In genomic region chr19:53412149-53412848, GRCm38 (mm10) we compare ENCODE assay signal across 12 mouse cellular contexts. TPM values are rescaled to one million over a fixed set of nuclear protein-coding genes. Genes with fewer than 3 reads are reported as not detected.
A peak's percentile ranks its signal among the peaks of the same experiment; 100 is the strongest.
DNase-seq lines count a peak whose midpoint lies in the region; ATAC-seq and TF ChIP-seq lines count a peak whose summit lies in the region.
"Had no signal": no experiment of that assay in that cellular context is flagged by ENCODE, and none has a peak within 500 bp of the region (broad histone marks: within the 10 kb centered on the region; RNA-seq: fewer than 3 reads in every experiment).

No protein-coding gene starts in this region.

- H3K9ac ChIP-seq in kidney, embryonic 15.5 days: no peak overlapping the region
- H3K9ac ChIP-seq in intestine, embryonic 15.5 days: no peak overlapping the region
- H3K9ac ChIP-seq: midbrain, embryonic 13.5 days had no signal

- H3K4me1 ChIP-seq in kidney, embryonic 15.5 days: peaks cover 49% of the 10 kb centered on the region
- H3K4me1 ChIP-seq in intestine, embryonic 15.5 days (replicated peaks): peaks cover 12% of the 10 kb centered on the region

- ATAC-seq in kidney, embryonic 15.5 days (replicated peaks; ENCODE audit: low FRiP score): peak; percentile 59
- peak; percentile 40; the same call in 1 of the 2 replicates for ATAC-seq in intestine, embryonic 15.5 days
- no peak for ATAC-seq in megakaryocyte-erythroid progenitor cell, adult 5-6 weeks (replicated peaks; ENCODE audit: low FRiP score, low TSS enrichment, poor library complexity, severe bottlenecking)
- ATAC-seq: midbrain, embryonic 13.5 days had no signal

- H3K27me3 ChIP-seq in kidney, embryonic 15.5 days: 0 out of 2 replicates have a peak, but pooled peaks cover 2% of the 10 kb centered on the region
- no peaks in the 10 kb centered on the region for H3K27me3 ChIP-seq in C2C12 (ENCODE audit: control insufficient read depth, insufficient read depth, insufficient read length)
- no peaks in the 10 kb centered on the region for H3K27me3 ChIP-seq in intestine, embryonic 15.5 days (replicated peaks)
- H3K27me3 ChIP-seq: midbrain, embryonic 13.5 days had no signal

- TF ChIP-seq CTCF in C2C12 (IDR thresholded peaks at IDR 0.05; ENCODE audit: control insufficient read depth, insufficient read depth, insufficient read length): no peak

- H3K9me3 ChIP-seq in kidney, embryonic 15.5 days (replicated peaks): no peaks in the 10 kb centered on the region
- H3K9me3 ChIP-seq in intestine, embryonic 15.5 days: no peaks in the 10 kb centered on the region
- H3K9me3 ChIP-seq: midbrain, embryonic 13.5 days had no signal

- H3ac ChIP-seq in C2C12 (ENCODE audit: control insufficient read depth, insufficient read length, low read depth): peak overlapping the region; percentile 12

- no peaks in the 10 kb centered on the region for H3K79me2 ChIP-seq in C2C12 (ENCODE audit: control insufficient read depth, insufficient read depth)

- DNase-seq in kidney, adult 18-20 months: no peak
- peak; percentile 83 for DNase-seq in NIH3T3 (ENCODE audit: low read depth)
- DNase-seq in cerebellum, postnatal 36 days: no peak
- DNase-seq in lung, postnatal 10 days: no peak
- DNase-seq: adrenal gland, postnatal 14 days had no signal

- no peaks in the 10 kb centered on the region for H3K79me3 ChIP-seq in C2C12 (ENCODE audit: low read depth)

- 0 out of 2 replicates have a peak overlapping the region, but pooled peaks have one; percentile 16 for H3K4me2 ChIP-seq in kidney, embryonic 15.5 days
- no peak overlapping the region for H3K4me2 ChIP-seq in intestine, embryonic 15.5 days (replicated peaks)
- H3K4me2 ChIP-seq: midbrain, embryonic 13.5 days had no signal

- WGBS in kidney, embryonic 15.5 days: 9% methylated on average over 6 of the region's 6 CpGs
- WGBS in intestine, embryonic 15.5 days: 24% methylated on average over 6 of the region's 6 CpGs

- H3K4me3 ChIP-seq in kidney, embryonic 15.5 days (replicated peaks): no peak overlapping the region
- H3K4me3 ChIP-seq in C2C12 (ENCODE audit: insufficient read depth, poor library complexity, severe bottlenecking): no peak overlapping the region
- no peak overlapping the region for H3K4me3 ChIP-seq in intestine, embryonic 15.5 days (replicated peaks)
- H3K4me3 ChIP-seq: midbrain, embryonic 13.5 days had no signal

- H3K36me3 ChIP-seq in kidney, embryonic 15.5 days: no peaks in the 10 kb centered on the region
- H3K36me3 ChIP-seq in C2C12 (ENCODE audit: control insufficient read depth, insufficient read depth): no peaks in the 10 kb centered on the region
- no peaks in the 10 kb centered on the region for H3K36me3 ChIP-seq in intestine, embryonic 15.5 days
- H3K36me3 ChIP-seq: midbrain, embryonic 13.5 days had no signal

- peak overlapping the region; percentile 93 for H3K27ac ChIP-seq in kidney, embryonic 15.5 days
- H3K27ac ChIP-seq in intestine, embryonic 15.5 days: peak overlapping the region; percentile 70
- H3K27ac ChIP-seq: midbrain, embryonic 13.5 days had no signal

TF ChIP-seq in C2C12, 6 proteins besides CTCF, POLR2A, EP300 and RAD21:
- no peak for TF ChIP-seq USF1 (IDR thresholded peaks at IDR 0.05; ENCODE audit: low read depth)
- peak; percentile 3 for TF ChIP-seq FOSL1 (IDR thresholded peaks at IDR 0.05; ENCODE audit: insufficient read depth, low read length, poor library complexity, severe bottlenecking)
- peak; percentile 56 for TF ChIP-seq MAX (IDR thresholded peaks at IDR 0.05)
- TF ChIP-seq CEBPB (IDR thresholded peaks at IDR 0.05; ENCODE audit: low read depth): no peak

RNA-seq across cellular contexts. Expression of gene Smndc1, which starts 21.9 kb away (rescaled TPM):
- polyA plus RNA-seq in kidney, embryonic 15.5 days (2015; fragmentation: Nextera tagmentation; extraction: Ambion mirVana): 40.6 and 45.1 TPM in 2 replicates
- 31.9 TPM for polyA plus RNA-seq in C2C12 (2012; fragmentation: generic; extraction: Trizol)
- 42.0 and 42.7 TPM in 2 replicates for polyA plus RNA-seq in intestine, embryonic 15.5 days (2015; fragmentation: Nextera tagmentation; extraction: Ambion mirVana)
- total RNA-seq in megakaryocyte-erythroid progenitor cell, adult 5-6 weeks (2014; fragmentation: Nextera tagmentation): 56.9 and 60.9 TPM in 2 replicates
- 34.7 and 45.6 TPM in 2 replicates for total RNA-seq in megakaryocyte-erythroid progenitor cell, adult 5-6 weeks (2017)

RNA-seq across cellular contexts. Expression of gene Gm10197, which starts 40.7 kb away (rescaled TPM):
- not detected in 2 replicates for polyA plus RNA-seq in kidney, embryonic 15.5 days (2015; fragmentation: Nextera tagmentation; extraction: Ambion mirVana)
- polyA plus RNA-seq in C2C12 (2012; fragmentation: generic; extraction: Trizol): not detected
- 1.4 TPM in 1 of 2 replicates, not detected in the other for polyA plus RNA-seq in intestine, embryonic 15.5 days (2015; fragmentation: Nextera tagmentation; extraction: Ambion mirVana)
- total RNA-seq in megakaryocyte-erythroid progenitor cell, adult 5-6 weeks (2014; fragmentation: Nextera tagmentation): not detected in 2 replicates
- not detected in 2 replicates for total RNA-seq in megakaryocyte-erythroid progenitor cell, adult 5-6 weeks (2017)
- total RNA-seq: adrenal gland, postnatal 14 days had no signal
- polyA plus RNA-seq: frontal cortex, adult 2 months; midbrain, embryonic 13.5 days; testis, adult 2 months had no signal
